Mouse (Mus musculus) neural tube, embryonic 13.5 days (tissue): Measurements from ENCODE around the gene Slc39a5. TPM values are rescaled to one million over a fixed set of nuclear protein-coding genes. Genes with fewer than 3 reads are reported as not detected.

ENCODE experiments used
- ATAC-seq: fragments of 200-750 bp; cut with Nextera tagmentation; 2 replicates; pipeline ENCODE4 v1.8.0; 2017; ENCODE audit warnings: low read depth, mild to moderate bottlenecking, moderate TSS enrichment, moderate library complexity
- H3K27ac ChIP-seq: fragments of 300-500 bp; sonication (generic); replicated peaks from 2 replicates; pipeline ENCODE4 v1.5.1; 2015; ENCODE audit warnings: moderate library complexity, mild to moderate bottlenecking, inconsistent platforms
- H3K27me3 ChIP-seq: fragments of 300-500 bp; sonication (generic); 2 replicates; pipeline ENCODE4 v1.6.1; 2015; ENCODE audit warnings: mild to moderate bottlenecking, inconsistent platforms
- H3K36me3 ChIP-seq: fragments of 300-500 bp; sonication (generic); 2 replicates; pipeline ENCODE4 v1.6.1; 2015; ENCODE audit warnings: mild to moderate bottlenecking, inconsistent platforms
- H3K4me1 ChIP-seq: fragments of 300-500 bp; sonication (generic); replicated peaks from 2 replicates; pipeline ENCODE4 v1.6.1; 2015; ENCODE audit warnings: inconsistent platforms
- H3K4me2 ChIP-seq: fragments of 300-500 bp; sonication (generic); 2 replicates; pipeline ENCODE4 v1.6.1; 2015; ENCODE audit warnings: inconsistent platforms, mild to moderate bottlenecking, moderate library complexity
- H3K4me3 ChIP-seq: fragments of 300-500 bp; sonication (generic); 2 replicates; pipeline ENCODE4 v1.5.1; 2015; ENCODE audit warnings: mild to moderate bottlenecking, inconsistent platforms
- H3K9ac ChIP-seq: fragments of 300-500 bp; sonication (generic); 2 replicates; pipeline ENCODE4 v1.6.1; 2015; ENCODE audit warnings: moderate library complexity, mild to moderate bottlenecking, inconsistent platforms
- H3K9me3 ChIP-seq: fragments of 300-500 bp; sonication (generic); 2 replicates; pipeline ENCODE4 v1.6.1; 2016; ENCODE audit warnings: inconsistent platforms
- WGBS: fragments of 180-500 bp; shearing (Covaris S2); methylation state at CpG from one replicate; pipeline ENCODE4 v1.1.7; 2015; 5-methylcytosine and 5-hydroxymethylcytosine counted together
- polyA plus RNA-seq: library from polyadenylated mRNA; unstranded; fragments of >200 nt; fragmentation: Nextera tagmentation; extraction: Ambion mirVana; gene quantifications from 2 replicates; pipeline ENCODE4 v1.2.1, GENCODE M21; 2015

Gene Slc39a5
- polyA plus RNA-seq, 1 experiment from 2014 or later = not detected

GRCm38 (mm10) chr10:128408591-128409535 lies 7.8 kb upstream of the Slc39a5 start:
- Histone ChIP-seq H3K36me3 (peaks cover 30% of the 10 kb centered on the region), H3K9ac (peak overlapping the region; percentile 86), H3K27ac (peak overlapping the region; percentile 90), H3K4me2 (peak overlapping the region; percentile 83), H3K4me1 (peaks cover 44% of the 10 kb centered on the region), H3K4me3 (peak overlapping the region; percentile 92), H3K9me3 (no peaks in the 10 kb centered on the region), H3K27me3 (no peaks in the 10 kb centered on the region)
- ATAC-seq = peak; percentile 49
- 18% methylated on average over 35 of the region's 35 CpGs for WGBS

GRCm38 (mm10) chr10:128403931-128404330 lies 2.9 kb upstream of the Slc39a5 start:
- Histone ChIP-seq H3K4me2 (no peak overlapping the region), H3K27me3 (no peaks in the 10 kb centered on the region), H3K4me3 (no peak overlapping the region), H3K9ac (no peak overlapping the region), H3K36me3 (peaks cover 41% of the 10 kb centered on the region), H3K9me3 (no peaks in the 10 kb centered on the region), H3K27ac (no peak overlapping the region), H3K4me1 (peaks cover 12% of the 10 kb centered on the region)
- no peak for ATAC-seq
- WGBS = 88% methylated on average over 7 of the region's 7 CpGs

- Histone ChIP-seq H3K36me3 (peaks cover 37% of the 10 kb centered on the region), H3K4me2 (no peak overlapping the region), H3K9ac (no peak overlapping the region), H3K4me3 (no peak overlapping the region), H3K27ac (no peak overlapping the region), H3K4me1 (peaks cover 8% of the 10 kb centered on the region; the same call in 1 of the 2 replicates), H3K9me3 (no peaks in the 10 kb centered on the region), H3K27me3 (no peaks in the 10 kb centered on the region)
- ATAC-seq = no peak
- 75% methylated on average over 9 of the region's 9 CpGs for WGBS
These were observed 609 bp upstream of the Slc39a5 start for GRCm38 (mm10) chr10:128401638-128402037.

- ATAC-seq = no peak
- 32% methylated on average over 5 of the region's 5 CpGs for WGBS
- H3K4me2 ChIP-seq = no peak overlapping the region
- no peaks in the 10 kb centered on the region for H3K27me3 ChIP-seq
- no peak overlapping the region for H3K27ac ChIP-seq
- H3K36me3 ChIP-seq = peaks cover 40% of the 10 kb centered on the region
- no peak overlapping the region for H3K4me3 ChIP-seq
- H3K4me1 ChIP-seq = peaks cover 8% of the 10 kb centered on the region; the same call in 1 of the 2 replicates
- H3K9ac ChIP-seq = no peak overlapping the region
- no peaks in the 10 kb centered on the region for H3K9me3 ChIP-seq
These were observed 691 bp downstream of the Slc39a5 start for GRCm38 (mm10) chr10:128400338-128400737.

GRCm38 (mm10) chr10:128397466-128397865 lies 3.6 kb downstream of the Slc39a5 start:
- no peaks in the 10 kb centered on the region for H3K27me3 ChIP-seq
- H3K9ac ChIP-seq = no peak overlapping the region
- H3K4me1 ChIP-seq = peaks cover 8% of the 10 kb centered on the region; the same call in 1 of the 2 replicates
- H3K36me3 ChIP-seq = peaks cover 53% of the 10 kb centered on the region
- no peaks in the 10 kb centered on the region for H3K9me3 ChIP-seq
- no peak overlapping the region for H3K4me3 ChIP-seq
- 59% methylated on average over 7 of the region's 7 CpGs for WGBS
- H3K27ac ChIP-seq = no peak overlapping the region
- no peak for ATAC-seq
- no peak overlapping the region for H3K4me2 ChIP-seq

GRCm38 (mm10) chr10:128396716-128397264 lies 4.2 kb downstream of the Slc39a5 start:
- Histone ChIP-seq H3K4me3 (no peak overlapping the region), H3K36me3 (peaks cover 56% of the 10 kb centered on the region), H3K27ac (no peak overlapping the region), H3K4me1 (peaks cover 8% of the 10 kb centered on the region; the same call in 1 of the 2 replicates), H3K4me2 (no peak overlapping the region), H3K9ac (no peak overlapping the region), H3K9me3 (no peaks in the 10 kb centered on the region), H3K27me3 (no peaks in the 10 kb centered on the region)
- 71% methylated on average over 10 of the region's 10 CpGs for WGBS
- no peak for ATAC-seq

GRCm38 (mm10) chr10:128396017-128396673 lies 4.9 kb downstream of the Slc39a5 start:
- ATAC-seq = no peak
- Histone ChIP-seq H3K27ac (no peak overlapping the region), H3K4me2 (no peak overlapping the region), H3K4me1 (peaks cover 8% of the 10 kb centered on the region; the same call in 1 of the 2 replicates), H3K36me3 (peaks cover 57% of the 10 kb centered on the region), H3K27me3 (no peaks in the 10 kb centered on the region), H3K4me3 (no peak overlapping the region), H3K9me3 (no peaks in the 10 kb centered on the region), H3K9ac (no peak overlapping the region)
- 70% methylated on average over 11 of the region's 11 CpGs for WGBS

GRCm38 (mm10) chr10:128391850-128392249 lies 9.2 kb downstream of the Slc39a5 start:
- H3K4me3 ChIP-seq = no peak overlapping the region
- H3K27me3 ChIP-seq = no peaks in the 10 kb centered on the region
- peak overlapping the region; percentile 26; the same call in 1 of the 2 replicates for H3K9ac ChIP-seq
- no peak overlapping the region for H3K4me2 ChIP-seq
- H3K4me1 ChIP-seq = 0 out of 2 replicates have a peak, but pooled peaks cover 2% of the 10 kb centered on the region
- 81% methylated on average over 6 of the region's 6 CpGs for WGBS
- H3K27ac ChIP-seq = no peak overlapping the region
- peaks cover 94% of the 10 kb centered on the region for H3K36me3 ChIP-seq
- no peak for ATAC-seq
- no peaks in the 10 kb centered on the region for H3K9me3 ChIP-seq

- no peak overlapping the region for H3K9ac ChIP-seq
- no peak overlapping the region for H3K4me2 ChIP-seq
- H3K9me3 ChIP-seq = no peaks in the 10 kb centered on the region
- no peak for ATAC-seq
- no peak overlapping the region for H3K27ac ChIP-seq
- H3K4me3 ChIP-seq = no peak overlapping the region
- H3K27me3 ChIP-seq = no peaks in the 10 kb centered on the region
- H3K4me1 ChIP-seq = no peaks in the 10 kb centered on the region
- WGBS = 89% methylated on average over 12 of the region's 12 CpGs
- peaks cover 94% of the 10 kb centered on the region for H3K36me3 ChIP-seq
These were observed 10.7 kb downstream of the Slc39a5 start for GRCm38 (mm10) chr10:128390366-128390765.

- Histone ChIP-seq H3K9me3 (no peaks in the 10 kb centered on the region), H3K27me3 (no peaks in the 10 kb centered on the region), H3K4me2 (no peak overlapping the region), H3K27ac (no peak overlapping the region), H3K9ac (no peak overlapping the region), H3K4me3 (no peak overlapping the region), H3K36me3 (peaks cover 100% of the 10 kb centered on the region), H3K4me1 (no peaks in the 10 kb centered on the region)
- ATAC-seq = no peak
- 88% methylated on average over 6 of the region's 6 CpGs for WGBS
These were observed 11.5 kb downstream of the Slc39a5 start for GRCm38 (mm10) chr10:128389570-128389969.

GRCm38 (mm10) chr10:128388941-128389340 lies 12.1 kb downstream of the Slc39a5 start:
- Histone ChIP-seq H3K27me3 (no peaks in the 10 kb centered on the region), H3K4me1 (no peaks in the 10 kb centered on the region), H3K27ac (no peak overlapping the region), H3K9ac (no peak overlapping the region), H3K4me3 (no peak overlapping the region), H3K9me3 (no peaks in the 10 kb centered on the region), H3K4me2 (no peak overlapping the region), H3K36me3 (peaks cover 100% of the 10 kb centered on the region)
- ATAC-seq = no peak
- 89% methylated on average over 14 of the region's 14 CpGs for WGBS

- H3K27me3 ChIP-seq = no peaks in the 10 kb centered on the region
- H3K4me1 ChIP-seq = no peaks in the 10 kb centered on the region
- H3K4me2 ChIP-seq = no peak overlapping the region
- H3K36me3 ChIP-seq = peaks cover 99% of the 10 kb centered on the region
- H3K27ac ChIP-seq = no peak overlapping the region
- no peak for ATAC-seq
- no peak overlapping the region for H3K4me3 ChIP-seq
- H3K9ac ChIP-seq = no peak overlapping the region
- 93% methylated on average over 7 of the region's 7 CpGs for WGBS
- no peaks in the 10 kb centered on the region for H3K9me3 ChIP-seq
These were observed 15.1 kb downstream of the Slc39a5 start for GRCm38 (mm10) chr10:128385902-128386301.
